ENCODE assay signal across 8 mouse cellular contexts in genomic region chr2:181365655-181366075, GRCm38 (mm10). TPM values are rescaled to one million over a fixed set of nuclear protein-coding genes. Genes with fewer than 3 reads are reported as not detected.
A peak's percentile ranks its signal among the peaks of the same experiment; 100 is the strongest.
DNase-seq lines count a peak whose midpoint lies in the region; ATAC-seq and TF ChIP-seq lines count a peak whose summit lies in the region.

No protein-coding gene starts in this region.

- DNase-seq in kidney, postnatal 0 days (ENCODE audit: low spot score), result peak; percentile 27
- no peak for DNase-seq in kidney, adult 9 months
- peak; percentile 49 for DNase-seq in liver, adult 2 months (ENCODE audit: extremely low read depth, low read depth, low spot score)
- no peak for DNase-seq in T-cell, adult 2 months (ENCODE audit: low spot score)
- no peak for DNase-seq in kidney, adult 18-20 months

- H3K9me3 ChIP-seq in kidney, postnatal 0 days (replicated peaks; ENCODE audit: low read length), result no peaks in the 10 kb centered on the region
- no peaks in the 10 kb centered on the region for H3K9me3 ChIP-seq in forebrain, embryonic 13.5 days (replicated peaks)

- peak overlapping the region; percentile 87 for H3K9ac ChIP-seq in kidney, postnatal 0 days (ENCODE audit: low read depth, low read length)
- H3K9ac ChIP-seq in forebrain, embryonic 13.5 days, result peak overlapping the region; percentile 92
- peak overlapping the region; percentile 82 for H3K9ac ChIP-seq in liver, adult 2 months (ENCODE audit: low read depth, low read length)

- peaks cover 13% of the 10 kb centered on the region for H3K36me3 ChIP-seq in kidney, postnatal 0 days (ENCODE audit: insufficient read depth, low read length)
- peaks cover 49% of the 10 kb centered on the region for H3K36me3 ChIP-seq in forebrain, embryonic 13.5 days (ENCODE audit: poor library complexity, severe bottlenecking)
- peaks cover 9% of the 10 kb centered on the region for H3K36me3 ChIP-seq in liver, adult 2 months (ENCODE audit: control insufficient read depth, insufficient read depth, low read length)

- under 1% methylated on average over 20 of the region's 20 CpGs for WGBS in kidney, postnatal 0 days
- WGBS in forebrain, embryonic 13.5 days, result under 1% methylated on average over 20 of the region's 20 CpGs
- WGBS in liver, adult 2 months, result under 1% methylated on average over 20 of the region's 20 CpGs
- WGBS in olfactory bulb, adult 2 months, result 0% methylated on average over 20 of the region's 20 CpGs

- peak overlapping the region; percentile 81 for H3K4me2 ChIP-seq in kidney, postnatal 0 days (ENCODE audit: low read length)
- H3K4me2 ChIP-seq in forebrain, embryonic 13.5 days, result peak overlapping the region; percentile 98

- peak overlapping the region; percentile 95 for H3K27ac ChIP-seq in kidney, postnatal 0 days
- peak overlapping the region; percentile 68 for H3K27ac ChIP-seq in bone marrow macrophage, adult 2 months (ENCODE audit: insufficient read depth, low read depth, low read length)
- peak overlapping the region; percentile 85 for H3K27ac ChIP-seq in forebrain, embryonic 13.5 days
- peak overlapping the region; percentile 79 for H3K27ac ChIP-seq in liver, adult 2 months (replicated peaks; ENCODE audit: insufficient read depth, low read depth, low read length)
- H3K27ac ChIP-seq in olfactory bulb, adult 2 months (ENCODE audit: insufficient read depth, low read depth, low read length), result peak overlapping the region; percentile 80

- no peaks in the 10 kb centered on the region for H3K27me3 ChIP-seq in kidney, postnatal 0 days (ENCODE audit: insufficient read depth, low read length)
- H3K27me3 ChIP-seq in forebrain, embryonic 13.5 days, result no peaks in the 10 kb centered on the region
- no peaks in the 10 kb centered on the region for H3K27me3 ChIP-seq in liver, adult 2 months (ENCODE audit: control insufficient read depth, insufficient read depth, low read length)

- ATAC-seq in kidney, postnatal 0 days (replicated peaks; ENCODE audit: low FRiP score, low read depth), result peak; percentile 51
- peak; percentile 55 for ATAC-seq in forebrain, embryonic 13.5 days

- no peak for TF ChIP-seq POLR2A in bone marrow macrophage, adult 2 months (IDR thresholded peaks at IDR 0.05; ENCODE audit: borderline replicate concordance, low read depth, low read length)
- no peak for TF ChIP-seq POLR2A in liver, adult 2 months (IDR thresholded peaks at IDR 0.05; ENCODE audit: extremely low read depth, insufficient read depth, low read length)
- no peak; the same call in 1 of the 2 replicates for TF ChIP-seq POLR2A in olfactory bulb, adult 2 months (IDR thresholded peaks at IDR 0.05; ENCODE audit: insufficient read depth, low read depth, low read length)

- no peak for TF ChIP-seq CTCF in kidney, postnatal 0 days (IDR thresholded peaks at IDR 0.05; ENCODE audit: low read depth)
- no peak for TF ChIP-seq CTCF in bone marrow macrophage, adult 2 months (IDR thresholded peaks at IDR 0.05; ENCODE audit: low read depth, low read length)
- no peak for TF ChIP-seq CTCF in liver, adult 2 months (IDR thresholded peaks at IDR 0.05; ENCODE audit: low read depth, low read length)
- TF ChIP-seq CTCF in olfactory bulb, adult 2 months (IDR thresholded peaks at IDR 0.05; ENCODE audit: insufficient read depth, low read depth, low read length), result peak; percentile 6; the same call in 1 of the 2 replicates

- peak overlapping the region; percentile 87 for H3K4me3 ChIP-seq in kidney, postnatal 0 days (replicated peaks; ENCODE audit: low read depth, low read length)
- peak overlapping the region; percentile 95 for H3K4me3 ChIP-seq in bone marrow macrophage, adult 2 months (ENCODE audit: insufficient read depth, low read length)
- H3K4me3 ChIP-seq in forebrain, embryonic 13.5 days, result peak overlapping the region; percentile 81
- H3K4me3 ChIP-seq in liver, adult 2 months (ENCODE audit: insufficient read depth, low read depth, low read length), result peak overlapping the region; percentile 87
- H3K4me3 ChIP-seq in olfactory bulb, adult 2 months (ENCODE audit: insufficient read depth, low read depth, low read length), result peak overlapping the region; percentile 74

- peaks cover 15% of the 10 kb centered on the region for H3K4me1 ChIP-seq in kidney, postnatal 0 days (replicated peaks; ENCODE audit: insufficient read depth, low read length)
- H3K4me1 ChIP-seq in bone marrow macrophage, adult 2 months (ENCODE audit: control insufficient read depth, insufficient read depth, low read length), result peaks cover 14% of the 10 kb centered on the region
- H3K4me1 ChIP-seq in forebrain, embryonic 13.5 days, result peaks cover 44% of the 10 kb centered on the region
- H3K4me1 ChIP-seq in liver, adult 2 months (ENCODE audit: control insufficient read depth, insufficient read depth, low read length), result peaks cover 14% of the 10 kb centered on the region
- peaks cover 3% of the 10 kb centered on the region; the same call in 1 of the 2 replicates for H3K4me1 ChIP-seq in olfactory bulb, adult 2 months (ENCODE audit: control insufficient read depth, insufficient read depth, low read length)

- H3K79me2 ChIP-seq in liver, adult 2 months (ENCODE audit: control insufficient read depth, insufficient read depth, low read length), result peaks cover 13% of the 10 kb centered on the region; the same call in 1 of the 2 replicates

RNA-seq across cellular contexts. Expression of gene Arfrp1, which starts 0.5 kb away (rescaled TPM):
- polyA plus RNA-seq in kidney, postnatal 0 days (2015; fragmentation: Nextera tagmentation; extraction: Ambion mirVana), result 47.5 and 48.7 TPM in 2 replicates
- polyA plus RNA-seq in bone marrow macrophage, adult 2 months (2012; ENCODE audit: insufficient read depth, insufficient read length, missing spikeins), result 41.3 and 47.7 TPM in 2 replicates
- polyA plus RNA-seq in forebrain, embryonic 13.5 days (2015; fragmentation: Nextera tagmentation; extraction: Ambion mirVana), result 90.5 and 98.2 TPM in 2 replicates
- total RNA-seq in liver, adult 2 months (2014; rRNA removed), result 10.1 and 14.2 TPM in 2 replicates
- 11.9 and 15.0 TPM in 2 replicates for polyA plus RNA-seq in liver, adult 2 months (2012; rRNA removed)
- polyA plus RNA-seq in olfactory bulb, adult 2 months (2012; ENCODE audit: insufficient read depth, insufficient read length, low replicate concordance, missing spikeins), result not detected in 2 replicates

RNA-seq across cellular contexts. Expression of gene Zgpat, which starts 0.9 kb away (rescaled TPM):
- 32.2 and 33.1 TPM in 2 replicates for polyA plus RNA-seq in kidney, postnatal 0 days (2015; fragmentation: Nextera tagmentation; extraction: Ambion mirVana)
- 18.7 and 22.5 TPM in 2 replicates for polyA plus RNA-seq in bone marrow macrophage, adult 2 months (2012; ENCODE audit: insufficient read depth, insufficient read length, missing spikeins)
- 54.6 and 58.5 TPM in 2 replicates for polyA plus RNA-seq in forebrain, embryonic 13.5 days (2015; fragmentation: Nextera tagmentation; extraction: Ambion mirVana)
- 17.9 and 18.9 TPM in 2 replicates for total RNA-seq in liver, adult 2 months (2014; rRNA removed)
- polyA plus RNA-seq in liver, adult 2 months (2012; rRNA removed), result 18.2 and 22.5 TPM in 2 replicates
- 445 TPM in 1 of 2 replicates, not detected in the other for polyA plus RNA-seq in olfactory bulb, adult 2 months (2012; ENCODE audit: insufficient read depth, insufficient read length, low replicate concordance, missing spikeins)

RNA-seq across cellular contexts. Expression of gene Lime1, which starts 14.2 kb away (rescaled TPM):
- polyA plus RNA-seq in kidney, postnatal 0 days (2015; fragmentation: Nextera tagmentation; extraction: Ambion mirVana), result 14.7 TPM in 2 replicates
- 10.9 and 15.7 TPM in 2 replicates for polyA plus RNA-seq in bone marrow macrophage, adult 2 months (2012; ENCODE audit: insufficient read depth, insufficient read length, missing spikeins)
- 33.1 and 37.1 TPM in 2 replicates for polyA plus RNA-seq in forebrain, embryonic 13.5 days (2015; fragmentation: Nextera tagmentation; extraction: Ambion mirVana)
- 9.7 and 11.3 TPM in 2 replicates for total RNA-seq in liver, adult 2 months (2014; rRNA removed)
- polyA plus RNA-seq in liver, adult 2 months (2012; rRNA removed), result 22.2 and 36.9 TPM in 2 replicates
- not detected in 2 replicates for polyA plus RNA-seq in olfactory bulb, adult 2 months (2012; ENCODE audit: insufficient read depth, insufficient read length, low replicate concordance, missing spikeins)

RNA-seq across cellular contexts. Expression of gene Rtel1, which starts 46.1 kb away (rescaled TPM):
- polyA plus RNA-seq in kidney, postnatal 0 days (2015; fragmentation: Nextera tagmentation; extraction: Ambion mirVana), result 16.8 and 24.2 TPM in 2 replicates
- 17.1 and 27.3 TPM in 2 replicates for polyA plus RNA-seq in bone marrow macrophage, adult 2 months (2012; ENCODE audit: insufficient read depth, insufficient read length, missing spikeins)
- polyA plus RNA-seq in forebrain, embryonic 13.5 days (2015; fragmentation: Nextera tagmentation; extraction: Ambion mirVana), result 35.9 and 49.3 TPM in 2 replicates
- total RNA-seq in liver, adult 2 months (2014; rRNA removed), result 13.5 and 13.9 TPM in 2 replicates
- 17.5 and 17.9 TPM in 2 replicates for polyA plus RNA-seq in liver, adult 2 months (2012; rRNA removed)
- polyA plus RNA-seq in olfactory bulb, adult 2 months (2012; ENCODE audit: insufficient read depth, insufficient read length, low replicate concordance, missing spikeins), result not detected in 2 replicates

RNA-seq across cellular contexts. Expression of gene Stmn3, which starts 51.4 kb away (rescaled TPM):
- 0.24 and 0.66 TPM in 2 replicates for polyA plus RNA-seq in kidney, postnatal 0 days (2015; fragmentation: Nextera tagmentation; extraction: Ambion mirVana)
- polyA plus RNA-seq in bone marrow macrophage, adult 2 months (2012; ENCODE audit: insufficient read depth, insufficient read length, missing spikeins), result not detected in 2 replicates
- polyA plus RNA-seq in forebrain, embryonic 13.5 days (2015; fragmentation: Nextera tagmentation; extraction: Ambion mirVana), result 651 and 655 TPM in 2 replicates
- 0.09 and 0.20 TPM in 2 replicates for total RNA-seq in liver, adult 2 months (2014; rRNA removed)
- polyA plus RNA-seq in liver, adult 2 months (2012; rRNA removed), result 0.07 TPM in 1 of 2 replicates, not detected in the other
- polyA plus RNA-seq in olfactory bulb, adult 2 months (2012; ENCODE audit: insufficient read depth, insufficient read length, low replicate concordance, missing spikeins), result not detected in 2 replicates

Comparison
In these comparisons a context has a peak if more than half of its experiments do, and no peak if none do; other contexts are left out.
1. DNase-seq: peak in kidney, postnatal 0 days (single experiment) and liver, adult 2 months (single experiment); none in kidney, adult 9 months (single experiment), T-cell, adult 2 months (single experiment) and kidney, adult 18-20 months (single experiment).
2. RNA of gene Lime1, which starts 14.2 kb away (polyA plus RNA-seq): 22.2 to 36.9 TPM in liver, adult 2 months, 33.1 to 37.1 TPM in forebrain, embryonic 13.5 days, 14.7 TPM in kidney, postnatal 0 days and 10.9 to 15.7 TPM in bone marrow macrophage, adult 2 months; not detected in olfactory bulb, adult 2 months; every median in the first group is over 10 times any median in the second.
3. Peak in every context shown above with its lines, with median percentiles within 50 percentile points of each other: H3K27ac ChIP-seq, H3K4me3 ChIP-seq and H3K9ac ChIP-seq.